Mouse (Mus musculus) neural tube, embryonic 10.5 days (tissue): ENCODE measurements around the gene Rnf130.

Experiments used
- DNase-seq: peaks from one replicate; pipeline ENCODE4 v3.0.0-alpha.2; 2017; ENCODE audit warnings: low spot score; ENCODE audit errors: extremely low spot score

Rnf130 gene

GRCm38 (mm10) chr11:50024445-50024832, 707 bp upstream of the Rnf130 start:
- DNase-seq, result no peak

GRCm38 (mm10) chr11:50025721-50026520, 775 bp downstream of the Rnf130 start:
- no peak for DNase-seq

DNA sequence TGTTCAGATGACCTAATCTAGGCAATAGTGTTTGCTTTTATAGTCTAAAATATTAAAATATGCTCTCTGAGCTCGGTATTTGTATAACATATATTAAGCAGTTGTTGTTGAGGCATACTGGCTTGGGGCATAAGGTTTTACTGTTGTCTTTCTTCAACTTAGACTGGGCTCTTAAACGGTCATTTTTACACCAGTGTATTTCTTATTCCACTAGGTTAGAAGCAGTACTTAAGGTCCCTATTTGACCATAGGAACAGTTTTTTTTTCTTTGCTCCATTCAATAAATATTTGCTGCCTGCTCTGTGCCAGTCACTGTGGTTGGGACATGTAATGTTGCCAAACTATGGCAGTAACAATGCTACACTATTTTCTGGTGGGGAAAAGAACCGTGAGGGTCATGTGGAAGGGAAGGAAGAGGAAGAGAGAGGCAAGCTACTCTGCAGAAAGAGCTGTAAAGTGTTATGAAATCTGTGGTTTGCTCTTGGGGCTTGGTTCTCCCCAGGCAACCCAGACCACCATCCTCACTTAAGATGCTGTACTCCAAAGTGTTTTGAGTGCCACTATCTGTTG, 1.5 kb downstream of the Rnf130 start:
- no peak for DNase-seq

GRCm38 (mm10) chr11:50028416-50028815, 3.3 kb downstream of the Rnf130 start:
- DNase-seq, result no peak

GRCm38 (mm10) chr11:50034155-50034554, 9.0 kb downstream of the Rnf130 start:
- DNase-seq, result no peak

- DNase-seq, result no peak
Measured at GRCm38 (mm10) chr11:50035726-50036125, 10.6 kb downstream of the Rnf130 start.

- DNase-seq, result no peak
Measured at GRCm38 (mm10) chr11:50036781-50037460, 11.8 kb downstream of the Rnf130 start.

- DNase-seq, result no peak
Measured at GRCm38 (mm10) chr11:50038757-50039156, 13.6 kb downstream of the Rnf130 start.

DNA sequence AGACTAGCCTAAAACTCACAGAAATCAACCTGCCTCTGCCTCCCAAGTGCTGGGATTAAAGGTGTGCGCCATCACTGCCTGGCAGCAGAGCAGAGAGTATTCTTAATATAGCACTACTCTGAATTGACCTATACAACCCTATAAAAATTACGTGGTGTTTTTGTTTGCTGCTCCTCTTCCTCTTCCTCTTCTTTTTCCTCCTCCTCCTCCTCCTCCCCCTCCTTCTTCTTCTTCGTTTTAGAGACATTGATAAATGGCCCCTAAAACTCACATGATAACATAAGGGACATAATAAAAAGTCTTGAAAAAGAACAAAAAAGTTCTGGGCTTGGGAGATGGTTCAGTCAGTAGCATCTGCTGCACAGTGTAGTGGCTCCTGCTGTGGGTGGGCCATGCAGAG, 16.0 kb downstream of the Rnf130 start:
- no peak for DNase-seq

- no peak for DNase-seq
Measured at GRCm38 (mm10) chr11:50042345-50042997, 17.3 kb downstream of the Rnf130 start.

DNA sequence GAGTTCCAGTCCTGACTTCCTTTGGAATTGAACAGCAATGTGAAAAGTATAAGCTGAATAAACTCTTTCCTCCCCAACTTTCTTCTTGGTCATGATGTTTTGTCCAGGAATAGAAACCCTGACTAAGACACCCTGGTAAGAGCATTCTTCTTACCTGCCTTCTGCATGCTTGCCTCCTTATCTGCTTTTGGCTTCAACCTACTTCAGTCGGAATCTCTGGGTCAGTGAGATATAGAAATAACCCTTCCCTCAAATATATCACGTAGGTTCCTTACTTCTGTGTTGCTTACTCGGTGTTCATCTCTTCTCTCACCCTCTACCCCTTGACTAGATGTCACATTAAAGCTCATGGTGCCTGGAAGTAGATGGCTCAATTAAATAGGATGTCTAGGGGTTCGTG, 19.3 kb downstream of the Rnf130 start:
- DNase-seq, result no peak

DNA sequence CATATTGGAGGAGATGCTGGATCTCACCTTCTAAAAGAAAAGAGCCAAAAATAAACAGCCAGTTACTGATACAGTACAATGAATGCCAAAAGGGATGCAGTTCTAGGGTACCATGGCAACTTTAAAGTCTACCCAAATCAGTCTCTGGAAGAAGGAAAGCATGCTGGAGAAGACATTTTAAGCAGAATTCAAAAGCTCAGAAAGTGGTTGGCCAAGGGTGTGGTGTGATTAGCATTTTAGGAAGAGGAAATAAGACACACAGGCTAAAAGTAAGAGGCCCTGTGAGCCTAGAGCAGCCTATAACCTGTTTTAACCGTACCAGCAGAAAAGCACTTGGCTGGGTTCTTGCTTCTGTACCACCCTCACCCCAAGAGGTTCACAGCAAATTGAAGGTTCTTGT, 22.5 kb downstream of the Rnf130 start:
- no peak for DNase-seq

DNA sequence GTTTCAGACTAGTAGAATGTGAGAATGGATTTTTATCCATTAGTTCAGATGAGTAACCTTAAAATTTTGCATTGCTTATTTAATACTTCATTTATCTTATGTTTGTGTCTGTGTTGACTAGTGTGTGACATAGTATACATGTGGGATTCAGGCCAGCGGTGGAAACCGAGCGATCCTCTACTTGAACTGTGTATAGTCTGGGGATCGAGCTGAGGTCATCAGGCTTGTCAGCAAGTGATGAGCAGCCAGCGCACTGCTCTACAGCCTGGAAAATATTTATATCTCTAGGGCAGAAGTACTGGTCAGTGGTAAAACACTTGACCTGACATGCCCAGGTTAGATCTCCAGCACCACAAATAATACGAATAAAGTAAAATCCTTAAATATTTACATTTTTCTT, 23.0 kb downstream of the Rnf130 start:
- no peak for DNase-seq

- DNase-seq, result no peak
Measured at GRCm38 (mm10) chr11:50050392-50050791, 25.2 kb downstream of the Rnf130 start.

DNA sequence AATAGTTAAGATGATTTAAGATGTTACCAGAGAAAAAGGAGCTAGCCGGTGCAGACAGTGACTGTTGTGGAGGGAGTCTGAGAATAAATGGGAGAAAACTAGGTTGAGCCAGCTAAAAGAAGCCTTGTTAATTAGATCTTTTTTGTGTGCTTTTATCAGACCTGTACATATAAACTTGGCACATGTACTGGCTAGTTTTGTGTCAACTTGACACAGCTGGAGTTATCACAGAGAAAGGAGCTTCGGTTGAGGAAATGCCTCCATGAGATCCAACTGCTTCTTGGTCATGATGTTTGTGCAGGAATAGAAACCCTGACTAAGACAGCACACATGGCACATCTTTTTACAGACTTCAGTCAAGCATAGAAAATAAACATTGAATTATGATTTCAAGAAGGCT, 32.6 kb downstream of the Rnf130 start:
- no peak for DNase-seq

GRCm38 (mm10) chr11:50058277-50058676, 33.1 kb downstream of the Rnf130 start:
- no peak for DNase-seq

- DNase-seq, result no peak
Measured at GRCm38 (mm10) chr11:50059045-50059444, 33.9 kb downstream of the Rnf130 start.

GRCm38 (mm10) chr11:50062116-50062515, 37.0 kb downstream of the Rnf130 start:
- DNase-seq, result peak; percentile 29

- DNase-seq, result no peak
Measured at GRCm38 (mm10) chr11:50066088-50066487, 40.9 kb downstream of the Rnf130 start.

DNA sequence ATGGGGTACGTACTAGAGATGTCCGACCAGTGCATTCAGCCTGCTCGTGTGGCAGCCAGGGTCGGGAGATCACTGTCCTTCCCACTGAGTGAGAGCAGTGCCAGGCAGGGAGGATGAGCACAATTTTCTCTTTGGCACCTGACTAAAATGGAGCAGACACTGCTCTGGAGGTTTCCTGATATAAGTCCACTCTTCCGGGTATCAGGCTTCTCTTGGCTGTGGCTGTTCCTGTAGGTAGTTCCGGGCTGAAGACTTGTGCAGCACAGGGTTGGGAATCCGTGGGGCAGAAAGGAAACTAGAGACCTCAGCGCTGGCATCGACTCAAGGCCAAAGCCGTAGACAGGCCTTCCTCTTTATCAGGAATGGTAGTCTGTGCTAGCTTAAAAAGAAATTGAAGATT, 48.7 kb downstream of the Rnf130 start:
- no peak for DNase-seq

- DNase-seq, result no peak
Measured at GRCm38 (mm10) chr11:50076756-50077155, 51.6 kb downstream of the Rnf130 start.
